Mouse (Mus musculus) cerebellum, adult 11-12 months (tissue): ENCODE results near the gene Chat.
"Not testable (repeated sequence)": the region's sequence is repeated elsewhere in the genome, so short reads cannot be mapped to it uniquely, and the experiment has no call there.

Experiments used
- DNase-seq: peaks from one replicate; pipeline ENCODE4 v3.0.0; 2022

The Chat gene

GRCm38 (mm10) chr14:32452552-32452951 lies 13.2 kb downstream of the Chat start:
- DNase-seq, result no peak

GRCm38 (mm10) chr14:32446989-32447388 lies 18.8 kb downstream of the Chat start:
- no peak for DNase-seq

GRCm38 (mm10) chr14:32443446-32443845 lies 22.3 kb downstream of the Chat start:
- DNase-seq, result no peak

- DNase-seq, result no peak
Observed at GRCm38 (mm10) chr14:32439744-32440143, 26.0 kb downstream of the Chat start.

- no peak for DNase-seq
Observed at GRCm38 (mm10) chr14:32439316-32439715, 26.5 kb downstream of the Chat start.

- no peak for DNase-seq
Observed at GRCm38 (mm10) chr14:32437352-32437793, 28.4 kb downstream of the Chat start.

- no peak for DNase-seq
Observed at GRCm38 (mm10) chr14:32429030-32429602, 36.7 kb downstream of the Chat start.

GRCm38 (mm10) chr14:32423946-32424345 lies 41.8 kb downstream of the Chat start:
- DNase-seq, result peak; percentile 75

- no peak for DNase-seq
Observed at GRCm38 (mm10) chr14:32418747-32419146, 47.0 kb downstream of the Chat start.

- DNase-seq, result no peak
Observed at GRCm38 (mm10) chr14:32412075-32412474, 53.7 kb downstream of the Chat start.

GRCm38 (mm10) chr14:32410084-32410483 lies 55.7 kb downstream of the Chat start:
- no peak for DNase-seq

- not testable (repeated sequence) for DNase-seq
Observed at GRCm38 (mm10) chr14:32405399-32405798, 60.4 kb downstream of the Chat start.

- no peak for DNase-seq
Observed at GRCm38 (mm10) chr14:32388196-32388595, 77.6 kb downstream of the Chat start, which contains the start of gene 1700024G13Rik. Gene 1700024G13Rik, minus strand, starts transcription at chr14:32388391.

- DNase-seq, result peak; percentile 10
Observed at GRCm38 (mm10) chr14:32381619-32382018, 84.2 kb downstream of the Chat start.

- DNase-seq, result peak; percentile 38
Observed at GRCm38 (mm10) chr14:32381066-32381465, 84.7 kb downstream of the Chat start.

- no peak for DNase-seq
Observed at GRCm38 (mm10) chr14:32380099-32380480, 85.7 kb downstream of the Chat start.

GRCm38 (mm10) chr14:32379395-32380098 lies 86.2 kb downstream of the Chat start:
- DNase-seq, result no peak

- no peak for DNase-seq
Observed at GRCm38 (mm10) chr14:32372510-32372909, 93.3 kb downstream of the Chat start.

- DNase-seq, result no peak
Observed at GRCm38 (mm10) chr14:32369756-32370155, 96.0 kb downstream of the Chat start.

GRCm38 (mm10) chr14:32364359-32364758 lies 101.4 kb downstream of the Chat start:
- no peak for DNase-seq
